Comparison of ENCODE assay signal across 7 mouse cellular contexts in the genomic region with DNA sequence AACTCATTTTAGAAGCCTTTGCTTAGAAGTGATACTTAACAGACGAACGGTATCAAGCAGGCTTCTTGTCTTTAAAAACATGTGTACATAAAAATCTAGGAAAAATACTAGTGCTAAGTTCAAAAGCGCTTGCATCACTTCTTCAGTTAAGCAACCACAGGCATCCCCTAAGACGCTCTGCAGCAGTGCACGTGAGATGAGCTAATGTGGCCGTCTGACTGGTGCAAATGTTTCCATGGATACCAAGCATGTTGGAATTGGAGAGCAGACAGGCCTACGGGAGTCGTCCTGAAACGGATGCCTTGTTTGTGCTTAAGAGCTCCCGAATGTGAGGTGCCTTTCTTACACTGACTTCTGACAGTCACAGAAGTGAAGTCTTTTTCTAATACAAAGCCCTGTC. TPM values are rescaled to one million over a fixed set of nuclear protein-coding genes. Genes with fewer than 3 reads are reported as not detected.
DNase-seq lines count a peak whose midpoint lies in the region; ATAC-seq and TF ChIP-seq lines count a peak whose summit lies in the region.

No protein-coding gene starts in this region.

- H3K9me3 ChIP-seq in embryonic facial prominence, embryonic 11.5 days (replicated peaks; ENCODE audit: control insufficient read depth, low read length) = no peaks in the 10 kb centered on the region
- H3K9me3 ChIP-seq in hindbrain, embryonic 10.5 days = peaks cover 4% of the 10 kb centered on the region; the same call in 1 of the 2 replicates
- H3K9me3 ChIP-seq in midbrain, embryonic 13.5 days = no peaks in the 10 kb centered on the region

- 39% methylated on average over 10 of the region's 10 CpGs for WGBS in lung, adult 2 months
- WGBS in embryonic facial prominence, embryonic 11.5 days = 41% methylated on average over 10 of the region's 10 CpGs
- 43% methylated on average over 10 of the region's 10 CpGs for WGBS in hindbrain, embryonic 10.5 days
- WGBS in midbrain, embryonic 13.5 days = 21% methylated on average over 10 of the region's 10 CpGs

- no peak overlapping the region for H3K27ac ChIP-seq in embryonic facial prominence, embryonic 11.5 days (replicated peaks; ENCODE audit: low read depth, low read length)
- no peak overlapping the region for H3K27ac ChIP-seq in hindbrain, embryonic 10.5 days
- peak overlapping the region; percentile 61 for H3K27ac ChIP-seq in midbrain, embryonic 13.5 days

- ATAC-seq in embryonic facial prominence, embryonic 11.5 days (replicated peaks; ENCODE audit: insufficient number of reproducible peaks, low FRiP score, low TSS enrichment, low read depth) = peak; percentile 83; the same call in 1 of the 2 replicates
- ATAC-seq in midbrain, embryonic 13.5 days = peak; percentile 96

- H3K27me3 ChIP-seq in embryonic facial prominence, embryonic 11.5 days (ENCODE audit: control insufficient read depth, insufficient read depth, low read length) = no peaks in the 10 kb centered on the region
- H3K27me3 ChIP-seq in hindbrain, embryonic 10.5 days (ENCODE audit: insufficient read depth, poor library complexity, severe bottlenecking) = no peaks in the 10 kb centered on the region
- no peaks in the 10 kb centered on the region for H3K27me3 ChIP-seq in midbrain, embryonic 13.5 days

- no peaks in the 10 kb centered on the region; the same call in 1 of the 2 replicates for H3K36me3 ChIP-seq in embryonic facial prominence, embryonic 11.5 days (replicated peaks; ENCODE audit: control insufficient read depth, insufficient read depth, low read depth, low read length)
- H3K36me3 ChIP-seq in hindbrain, embryonic 10.5 days = peaks cover 9% of the 10 kb centered on the region
- H3K36me3 ChIP-seq in midbrain, embryonic 13.5 days = 0 out of 2 replicates have a peak, but pooled peaks cover 3% of the 10 kb centered on the region

- H3K9ac ChIP-seq in embryonic facial prominence, embryonic 11.5 days (replicated peaks; ENCODE audit: low read length) = no peak overlapping the region
- no peak overlapping the region for H3K9ac ChIP-seq in midbrain, embryonic 13.5 days (replicated peaks)

- DNase-seq in lung, adult 18-20 months = peak; percentile 68 to 79
- no peak for DNase-seq in lung, adult 2 months
- peak; percentile 70 for DNase-seq in embryonic facial prominence, embryonic 11.5 days (ENCODE audit: low spot score)
- DNase-seq in hindbrain, embryonic 10.5 days (ENCODE audit: low spot score) = peak; percentile 49
- no peak for DNase-seq in cerebellum, adult 11 months
- no peak for DNase-seq in kidney, adult 9 months

- no peak for TF ChIP-seq POLR2A in lung, adult 2 months (IDR thresholded peaks at IDR 0.05; ENCODE audit: borderline replicate concordance, extremely low read depth, low read depth, low read length)

- TF ChIP-seq CTCF in lung, adult 2 months (IDR thresholded peaks at IDR 0.05; ENCODE audit: insufficient read depth, low read length) = no peak

- H3K4me1 ChIP-seq in lung, adult 2 months (ENCODE audit: control insufficient read depth, insufficient read depth, low read length) = peaks cover 2% of the 10 kb centered on the region
- no peaks in the 10 kb centered on the region for H3K4me1 ChIP-seq in embryonic facial prominence, embryonic 11.5 days (ENCODE audit: control insufficient read depth, insufficient read depth, low read length)
- H3K4me1 ChIP-seq in hindbrain, embryonic 10.5 days (replicated peaks) = peaks cover 9% of the 10 kb centered on the region
- peaks cover 36% of the 10 kb centered on the region for H3K4me1 ChIP-seq in midbrain, embryonic 13.5 days (replicated peaks)

- no peak overlapping the region for H3K4me2 ChIP-seq in embryonic facial prominence, embryonic 11.5 days (ENCODE audit: low read depth, low read length)
- H3K4me2 ChIP-seq in midbrain, embryonic 13.5 days (replicated peaks) = no peak overlapping the region

- no peak overlapping the region for H3K4me3 ChIP-seq in lung, adult 2 months (replicated peaks; ENCODE audit: extremely low read depth, low read depth, low read length)
- no peak overlapping the region for H3K4me3 ChIP-seq in embryonic facial prominence, embryonic 11.5 days (ENCODE audit: low read depth, low read length)
- H3K4me3 ChIP-seq in hindbrain, embryonic 10.5 days = no peak overlapping the region
- no peak overlapping the region for H3K4me3 ChIP-seq in midbrain, embryonic 13.5 days (replicated peaks)

RNA-seq across cellular contexts. Expression of gene Map3k4, which starts 27.9 kb away (rescaled TPM):
- 32.9 and 42.8 TPM in 2 replicates for polyA plus RNA-seq in lung, adult 2 months (2012; rRNA removed)
- 38.8 and 42.0 TPM in 2 replicates for polyA plus RNA-seq in embryonic facial prominence, embryonic 11.5 days (2014; fragmentation: Nextera tagmentation; extraction: Ambion mirVana)
- 46.4 and 47.7 TPM in 2 replicates for polyA plus RNA-seq in hindbrain, embryonic 10.5 days (2016; fragmentation: Nextera tagmentation; extraction: Ambion mirVana)
- 43.8 and 48.5 TPM in 2 replicates for polyA plus RNA-seq in midbrain, embryonic 13.5 days (2015; fragmentation: Nextera tagmentation; extraction: Ambion mirVana)

Comparison
In these comparisons a context has a peak if more than half of its experiments do, and no peak if none do; other contexts are left out.
1. DNase-seq: peak in lung, adult 18-20 months (2 of 2), embryonic facial prominence, embryonic 11.5 days (single experiment) and hindbrain, embryonic 10.5 days (single experiment); none in lung, adult 2 months (single experiment), cerebellum, adult 11 months (single experiment) and kidney, adult 9 months (single experiment).